Mouse (Mus musculus) heart, adult 2 months (tissue): ENCODE results near the gene Chp1. TPM values are rescaled to one million over a fixed set of nuclear protein-coding genes. Genes with fewer than 3 reads are reported as not detected.
A peak's percentile ranks its signal among the peaks of the same experiment; 100 is the strongest.

Experiments
- DNase-seq, 2 experiments: peaks; one replicate each; pipeline ENCODE4 v3.0.0; 2021
- H3K27ac ChIP-seq: fragments of 200-600 bp; 2 replicates; pipeline ENCODE4 v1.8.1; 2022
- H3K27me3 ChIP-seq: fragments of 200-500 bp; 2 replicates; pipeline ENCODE4 v1.6.1; 2012; ENCODE audit warnings: mild to moderate bottlenecking, low read length, inconsistent platforms, mixed read lengths; ENCODE audit not compliant: control insufficient read depth, insufficient read depth
- H3K36me3 ChIP-seq: fragments of 200-500 bp; 2 replicates; pipeline ENCODE4 v1.6.1; 2012; ENCODE audit warnings: low read length, inconsistent platforms; ENCODE audit not compliant: control insufficient read depth, insufficient read depth
- H3K4me1 ChIP-seq: fragments of 200-500 bp; 2 replicates; pipeline ENCODE4 v1.6.1; 2011; ENCODE audit warnings: low read length; ENCODE audit not compliant: control insufficient read depth, insufficient read depth
- H3K4me3 ChIP-seq: fragments of 200-600 bp; 2 replicates; pipeline ENCODE4 v1.8.1; 2022
- H3K79me2 ChIP-seq: fragments of 200-500 bp; replicated peaks from 2 replicates; pipeline ENCODE4 v1.6.1; 2012; ENCODE audit warnings: mild to moderate bottlenecking, inconsistent platforms, low read length, moderate library complexity, mixed read lengths; ENCODE audit not compliant: control insufficient read depth, insufficient read depth
- H3K9ac ChIP-seq: fragments of 200-500 bp; 2 replicates; pipeline ENCODE4 v1.6.1; 2012; ENCODE audit warnings: low read depth, mild to moderate bottlenecking, control low read depth, inconsistent platforms, low read length, mixed read lengths
- CTCF ChIP-seq: fragments of 200-600 bp; IDR thresholded peaks from 2 replicates; pipeline ENCODE4 v1.8.1; 2022; ENCODE audit warnings: antibody characterized with exemption, mild to moderate bottlenecking, moderate library complexity
- EP300 ChIP-seq: fragments of 200-500 bp; IDR thresholded peaks from 2 replicates; pipeline ENCODE4 v1.6.1; 2011; ENCODE audit warnings: low read depth, low read length, control low read depth; ENCODE audit not compliant: insufficient read depth
- POLR2A ChIP-seq: fragments of 200-500 bp; IDR thresholded peaks from 2 replicates; pipeline ENCODE4 v1.6.1; 2011; ENCODE audit warnings: mild to moderate bottlenecking, low read depth, low read length, control low read depth; ENCODE audit not compliant: insufficient read depth
- WGBS: fragments of 180-500 bp; shearing (Covaris S2); methylation state at CpG from one replicate; pipeline ENCODE4 v1.1.7; 2018; 5-methylcytosine and 5-hydroxymethylcytosine counted together
- intact Hi-C: fragments of 180-260 bp; cut with DNase I; formaldehyde crosslinking; loops from one replicate; pipeline ENCODE4 v1.15.1; 2025
- polyA plus RNA-seq: library from polyadenylated mRNA; depleted of rRNA; stranded (reverse); fragments of >200 nt; gene quantifications from 2 replicates; pipeline ENCODE4 v1.2.3, GENCODE M21; 2012
- total RNA-seq, 2 experiments: library from RNA; stranded (reverse); gene quantifications; 2 replicates each; pipeline ENCODE4 v1.2.3; 2021

Gene Chp1
- total and polyA plus RNA-seq, 3 experiments = 71.0 to 97.3 (median 76.6) TPM

DNA sequence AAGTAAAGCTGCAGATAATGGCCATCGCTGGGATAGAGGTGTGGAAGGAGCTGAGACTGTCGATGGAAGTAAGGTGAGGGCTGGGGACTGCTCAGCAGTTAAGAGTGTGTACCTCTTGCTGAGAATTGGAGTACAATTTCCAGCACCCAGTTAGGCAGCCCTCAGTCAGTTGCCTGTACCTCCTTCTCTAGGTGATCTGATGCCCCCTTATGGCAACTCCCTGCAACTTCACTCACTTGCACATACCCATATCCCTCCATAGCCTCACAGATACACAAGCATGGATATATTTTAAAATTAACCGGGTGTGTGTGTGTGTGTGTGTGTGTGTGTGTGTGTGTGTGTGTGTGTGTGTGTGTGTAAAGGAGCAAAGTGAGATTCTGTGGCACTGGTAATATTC is 35.2 kb upstream of the Chp1 start:
- no peaks in the 10 kb centered on the region for H3K36me3 ChIP-seq
- intact Hi-C loops = no loop called here

GRCm38 (mm10) chr2:119514026-119514522 is 33.4 kb upstream of the Chp1 start:
- no peaks in the 10 kb centered on the region for H3K79me2 ChIP-seq
- DNase-seq = no peak
- intact Hi-C loops = no loop called here
- H3K27me3 ChIP-seq = no peaks in the 10 kb centered on the region
- no peaks in the 10 kb centered on the region for H3K36me3 ChIP-seq
- TF ChIP-seq EP300 (no peak), POLR2A (no peak), CTCF (no peak)
- no peaks in the 10 kb centered on the region for H3K4me1 ChIP-seq
- no peak overlapping the region for H3K9ac ChIP-seq
- no peak overlapping the region for H3K4me3 ChIP-seq
- H3K27ac ChIP-seq = no peak overlapping the region
- 65% methylated on average over 3 of the region's 3 CpGs for WGBS

More for the DNA sequence above, 35.2 kb upstream of the Chp1 start:
- DNase-seq = no peak
- WGBS = 76% methylated on average over 3 of the region's 3 CpGs
- TF ChIP-seq CTCF = peak; percentile 12
- no peak for TF ChIP-seq POLR2A
- no peak for TF ChIP-seq EP300
- Histone ChIP-seq H3K27me3 (no peaks in the 10 kb centered on the region), H3K4me1 (no peaks in the 10 kb centered on the region), H3K9ac (no peak overlapping the region), H3K27ac (no peak overlapping the region), H3K4me3 (no peak overlapping the region), H3K79me2 (no peaks in the 10 kb centered on the region)

DNA sequence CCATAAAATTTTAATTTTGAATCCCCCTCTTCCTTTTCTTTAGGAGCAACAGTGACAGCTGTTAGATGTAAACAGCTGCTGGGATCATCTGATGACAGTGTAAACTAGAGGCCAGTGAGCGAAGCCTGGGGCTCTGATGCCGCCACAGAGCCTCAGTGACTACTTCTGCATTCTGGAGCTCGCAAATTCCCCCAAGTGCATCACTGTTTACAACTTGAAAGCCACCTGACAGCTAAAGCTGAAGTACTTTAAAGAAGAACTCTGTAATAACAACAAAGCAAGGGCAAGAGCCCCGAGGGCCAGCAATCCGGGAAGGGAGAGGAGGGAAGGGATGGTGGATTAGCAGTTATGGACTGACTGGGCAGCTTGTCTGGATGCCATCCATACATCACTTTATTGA is 30.7 kb upstream of the Chp1 start:
- no peak overlapping the region for H3K9ac ChIP-seq
- H3K4me1 ChIP-seq = no peaks in the 10 kb centered on the region
- no peaks in the 10 kb centered on the region for H3K79me2 ChIP-seq
- H3K4me3 ChIP-seq = no peak overlapping the region
- no peaks in the 10 kb centered on the region for H3K27me3 ChIP-seq
- no peaks in the 10 kb centered on the region for H3K36me3 ChIP-seq
- WGBS = 58% methylated on average over 5 of the region's 5 CpGs
- intact Hi-C loops = no loop called here
- H3K27ac ChIP-seq = no peak overlapping the region
- TF ChIP-seq EP300 (no peak), POLR2A (no peak), CTCF (no peak)
- no peak for DNase-seq

DNA sequence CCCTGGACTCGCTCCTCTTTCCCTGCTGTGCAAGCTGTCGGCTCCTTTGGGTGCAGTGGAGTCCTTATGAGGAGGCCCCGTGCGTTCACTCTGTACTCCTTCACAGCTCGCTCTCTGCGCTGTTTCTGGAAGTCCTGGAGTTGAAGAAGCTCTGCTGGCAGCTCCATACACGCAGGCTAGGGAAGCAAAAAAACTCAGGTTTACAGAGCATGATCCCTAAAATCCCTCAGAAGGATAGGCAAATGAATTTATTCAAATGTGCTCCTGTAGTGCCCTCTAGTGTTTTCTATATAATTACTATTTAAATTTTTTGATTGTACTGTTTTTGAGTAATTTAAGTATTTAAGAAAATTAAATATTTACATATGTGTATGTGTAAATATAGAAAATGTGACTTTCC is 26.9 kb upstream of the Chp1 start:
- Histone ChIP-seq H3K4me3 (no peak overlapping the region), H3K36me3 (no peaks in the 10 kb centered on the region), H3K27me3 (no peaks in the 10 kb centered on the region), H3K79me2 (no peaks in the 10 kb centered on the region), H3K9ac (no peak overlapping the region), H3K4me1 (no peaks in the 10 kb centered on the region), H3K27ac (no peak overlapping the region)
- TF ChIP-seq CTCF (peak; percentile 48), POLR2A (no peak), EP300 (no peak)
- no peak for DNase-seq
- intact Hi-C loops = no loop called here
- WGBS = 66% methylated on average over 7 of the region's 7 CpGs

DNA sequence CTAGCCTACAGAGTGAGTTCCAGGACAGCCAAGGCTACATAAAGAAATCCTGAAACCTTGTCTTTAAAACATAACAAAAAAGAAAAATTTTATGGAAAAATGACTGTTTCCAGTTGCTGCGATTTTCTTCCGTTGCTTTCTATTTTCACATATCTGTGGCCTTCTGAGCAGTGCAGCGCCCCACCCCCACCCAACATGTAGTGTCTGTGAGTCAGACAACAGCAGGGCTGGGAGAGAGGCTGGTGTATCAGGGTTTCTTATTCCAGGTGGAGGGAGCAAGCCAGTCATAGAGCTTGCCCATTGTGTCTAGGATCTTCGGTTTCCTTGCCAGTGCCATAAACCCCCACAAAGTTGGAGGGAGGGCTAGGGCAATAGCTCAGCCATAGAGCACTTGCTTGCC is 23.7 kb upstream of the Chp1 start:
- no peaks in the 10 kb centered on the region for H3K27me3 ChIP-seq
- TF ChIP-seq EP300 (no peak), POLR2A (no peak), CTCF (no peak)
- no peaks in the 10 kb centered on the region for H3K36me3 ChIP-seq
- no peak overlapping the region for H3K9ac ChIP-seq
- no peaks in the 10 kb centered on the region for H3K79me2 ChIP-seq
- H3K4me3 ChIP-seq = no peak overlapping the region
- H3K27ac ChIP-seq = no peak overlapping the region
- WGBS = 80% methylated on average over 4 of the region's 4 CpGs
- intact Hi-C loops = no loop called here
- H3K4me1 ChIP-seq = no peaks in the 10 kb centered on the region
- DNase-seq = no peak

DNA sequence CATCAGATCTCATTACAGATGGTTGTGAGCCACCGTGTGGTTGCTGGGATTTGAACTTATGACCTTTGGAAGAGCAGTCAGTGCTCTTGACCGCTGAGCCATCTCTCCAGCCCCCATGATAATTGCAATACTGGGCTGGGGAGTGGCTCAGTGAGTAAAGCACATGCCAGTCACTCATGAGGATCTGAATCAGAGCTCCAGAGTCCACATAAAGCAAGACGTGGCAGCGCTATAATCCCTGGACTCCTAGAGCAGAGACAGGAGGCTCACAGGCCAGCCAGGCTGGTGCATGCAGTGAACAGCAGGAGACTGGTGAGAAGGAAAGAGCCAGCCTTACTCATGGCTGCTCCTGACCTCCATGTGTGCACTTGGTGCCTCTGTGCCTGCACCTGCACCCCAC is 22.1 kb upstream of the Chp1 start:
- whole genome bisulfite sequencing = 52% methylated on average over 4 of the region's 4 CpGs
- Histone ChIP-seq H3K9ac (no peak overlapping the region), H3K4me3 (no peak overlapping the region), H3K4me1 (no peaks in the 10 kb centered on the region), H3K27me3 (no peaks in the 10 kb centered on the region), H3K27ac (no peak overlapping the region), H3K36me3 (no peaks in the 10 kb centered on the region), H3K79me2 (no peaks in the 10 kb centered on the region)
- TF ChIP-seq EP300 (no peak), POLR2A (no peak), CTCF (no peak)
- intact Hi-C loops = no loop called here
- DNase-seq = no peak
